8 mouse cellular contexts compared by ENCODE assay signal in the genomic region with DNA sequence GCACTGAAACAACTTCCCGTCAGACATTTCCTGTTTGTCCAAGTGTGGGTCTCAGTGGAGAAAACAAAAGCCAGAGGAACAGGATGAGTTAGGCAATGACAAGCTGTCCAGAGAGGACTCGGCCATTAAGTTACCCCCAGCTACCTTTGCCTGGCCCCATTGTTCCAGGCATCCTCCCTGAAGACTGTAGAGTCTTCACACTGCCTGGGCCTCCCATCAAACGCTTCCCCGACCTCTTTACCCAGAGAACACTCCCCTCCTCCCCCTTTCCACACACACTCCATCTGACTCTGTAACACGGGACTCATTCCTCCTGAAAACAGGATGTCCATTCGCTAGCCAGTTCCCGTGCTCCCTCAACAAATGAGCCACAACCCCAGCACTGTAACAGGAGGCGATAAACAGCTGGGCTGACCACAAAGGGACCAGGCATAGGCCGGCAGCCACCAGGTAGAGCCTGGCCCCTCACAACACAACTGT.
DNase-seq lines count a peak whose midpoint lies in the region; ATAC-seq and TF ChIP-seq lines count a peak whose summit lies in the region.

No protein-coding gene starts in this region.

- 70% methylated on average over 9 of the region's 9 CpGs for WGBS in midbrain, postnatal 0 days
- WGBS in midbrain, embryonic 10.5 days: 71% methylated on average over 9 of the region's 9 CpGs
- 36% methylated on average over 9 of the region's 9 CpGs for WGBS in limb, embryonic 13.5 days
- WGBS in stomach, embryonic 16.5 days: 36% methylated on average over 9 of the region's 9 CpGs

- H3K27me3 ChIP-seq in midbrain, postnatal 0 days (ENCODE audit: insufficient read depth, low read length): no peaks in the 10 kb centered on the region
- H3K27me3 ChIP-seq in midbrain, embryonic 10.5 days (ENCODE audit: low read depth, poor library complexity, severe bottlenecking): no peaks in the 10 kb centered on the region
- H3K27me3 ChIP-seq in limb, embryonic 13.5 days: no peaks in the 10 kb centered on the region; the same call in 1 of the 2 replicates
- H3K27me3 ChIP-seq in stomach, embryonic 16.5 days (ENCODE audit: control insufficient read depth, insufficient read depth, low read length): no peaks in the 10 kb centered on the region

- intact Hi-C loops in heart, postnatal 25 days (cut with DNase I): loop anchor here (2.0 kb wide), 1 partner anchor 48 kb away; no protein-coding TSS in a partner anchor
- intact Hi-C loops in left cerebral cortex, postnatal 36 days (cut with DNase I): no loop called here

- no peaks in the 10 kb centered on the region for H3K4me1 ChIP-seq in midbrain, postnatal 0 days (ENCODE audit: insufficient read depth, low read length)
- H3K4me1 ChIP-seq in midbrain, embryonic 10.5 days: 0 out of 2 replicates have a peak, but pooled peaks cover 4% of the 10 kb centered on the region
- H3K4me1 ChIP-seq in limb, embryonic 13.5 days: peaks cover 33% of the 10 kb centered on the region
- peaks cover 11% of the 10 kb centered on the region for H3K4me1 ChIP-seq in stomach, embryonic 16.5 days (ENCODE audit: control insufficient read depth, insufficient read depth, low read length)

- H3K36me3 ChIP-seq in midbrain, postnatal 0 days (ENCODE audit: insufficient read depth, low read length): peaks cover 19% of the 10 kb centered on the region; the same call in 1 of the 2 replicates
- no peaks in the 10 kb centered on the region for H3K36me3 ChIP-seq in midbrain, embryonic 10.5 days
- H3K36me3 ChIP-seq in limb, embryonic 13.5 days: no peaks in the 10 kb centered on the region; the same call in 1 of the 2 replicates
- H3K36me3 ChIP-seq in stomach, embryonic 16.5 days (ENCODE audit: control insufficient read depth, insufficient read depth, low read length): no peaks in the 10 kb centered on the region

- 0 out of 2 replicates have a peak overlapping the region, but pooled peaks have one; percentile 26 for H3K27ac ChIP-seq in midbrain, postnatal 0 days (ENCODE audit: low read depth, low read length)
- H3K27ac ChIP-seq in midbrain, embryonic 10.5 days (replicated peaks): no peak overlapping the region
- peak overlapping the region; percentile 33; the same call in 1 of the 2 replicates for H3K27ac ChIP-seq in limb, embryonic 13.5 days
- H3K27ac ChIP-seq in stomach, embryonic 16.5 days (ENCODE audit: low read length): peak overlapping the region; percentile 72

- no peak for TF ChIP-seq CTCF in midbrain, postnatal 0 days (IDR thresholded peaks at IDR 0.05)

- ATAC-seq in midbrain, postnatal 0 days (ENCODE audit: low FRiP score): no peak
- peak; percentile 37; the same call in 1 of the 2 replicates for ATAC-seq in limb, embryonic 13.5 days (ENCODE audit: low FRiP score, low read depth)
- peak; percentile 50; the same call in 1 of the 2 replicates for ATAC-seq in stomach, embryonic 16.5 days (ENCODE audit: insufficient read depth, low FRiP score)

- H3K4me3 ChIP-seq in midbrain, postnatal 0 days (ENCODE audit: low read depth, low read length): no peak overlapping the region
- no peak overlapping the region for H3K4me3 ChIP-seq in midbrain, embryonic 10.5 days
- H3K4me3 ChIP-seq in limb, embryonic 13.5 days: no peak overlapping the region
- H3K4me3 ChIP-seq in stomach, embryonic 16.5 days (replicated peaks; ENCODE audit: low read length): no peak overlapping the region

- DNase-seq in midbrain, postnatal 0 days (ENCODE audit: low spot score): no peak
- DNase-seq in midbrain, embryonic 10.5 days (ENCODE audit: low spot score): no peak
- peak; percentile 35 for DNase-seq in heart, postnatal 25 days (ENCODE audit: low spot score)
- no peak for DNase-seq in left cerebral cortex, adult 9 months (ENCODE audit: low spot score in 2 of 2)
- DNase-seq in left cerebral cortex, postnatal 36 days (ENCODE audit: low spot score in 2 of 2): no peak
- no peak for DNase-seq in cerebellum, postnatal 10 days

- no peak overlapping the region for H3K4me2 ChIP-seq in midbrain, postnatal 0 days (ENCODE audit: low read depth, low read length, poor library complexity, severe bottlenecking)
- no peak overlapping the region for H3K4me2 ChIP-seq in limb, embryonic 13.5 days (replicated peaks)
- no peak overlapping the region for H3K4me2 ChIP-seq in stomach, embryonic 16.5 days (ENCODE audit: low read depth, low read length)

- H3K9ac ChIP-seq in midbrain, postnatal 0 days (replicated peaks; ENCODE audit: low read length, poor library complexity, severe bottlenecking): no peak overlapping the region
- H3K9ac ChIP-seq in limb, embryonic 13.5 days: no peak overlapping the region
- H3K9ac ChIP-seq in stomach, embryonic 16.5 days (ENCODE audit: low read length): peak overlapping the region; percentile 19; the same call in 1 of the 2 replicates

- H3K9me3 ChIP-seq in midbrain, postnatal 0 days (ENCODE audit: low read length): no peaks in the 10 kb centered on the region
- no peaks in the 10 kb centered on the region for H3K9me3 ChIP-seq in midbrain, embryonic 10.5 days (replicated peaks)
- H3K9me3 ChIP-seq in limb, embryonic 13.5 days: no peaks in the 10 kb centered on the region
- H3K9me3 ChIP-seq in stomach, embryonic 16.5 days (replicated peaks; ENCODE audit: control insufficient read depth, low read length): no peaks in the 10 kb centered on the region
